Mouse (Mus musculus) kidney, adult 2 months (tissue): ENCODE results near the gene Chkb. TPM values are rescaled to one million over a fixed set of nuclear protein-coding genes. Genes with fewer than 3 reads are reported as not detected.

Experiments
- DNase-seq: peaks from one replicate; pipeline ENCODE4 v3.0.0; 2021
- H3K27ac ChIP-seq: fragments of 200-500 bp; 2 replicates; pipeline ENCODE4 v1.5.1; 2012; ENCODE audit warnings: low read depth, low read length, control low read depth, inconsistent platforms; ENCODE audit not compliant: insufficient read depth
- H3K27me3 ChIP-seq: fragments of 200-500 bp; replicated peaks from 2 replicates; pipeline ENCODE4 v1.6.1; 2012; ENCODE audit warnings: mild to moderate bottlenecking, moderate library complexity, low read length, inconsistent platforms; ENCODE audit not compliant: control insufficient read depth, insufficient read depth
- H3K36me3 ChIP-seq: fragments of 200-500 bp; 2 replicates; pipeline ENCODE4 v1.6.1; 2012; ENCODE audit warnings: mild to moderate bottlenecking, moderate library complexity, low read length, inconsistent platforms; ENCODE audit not compliant: control insufficient read depth, insufficient read depth
- H3K4me1 ChIP-seq: fragments of 200-500 bp; 2 replicates; pipeline ENCODE4 v1.6.1; 2011; ENCODE audit warnings: low read length; ENCODE audit not compliant: control insufficient read depth, insufficient read depth
- H3K4me3 ChIP-seq: fragments of 200-500 bp; 2 replicates; pipeline ENCODE4 v1.5.1; 2011; ENCODE audit warnings: mild to moderate bottlenecking, low read depth, low read length, control low read depth; ENCODE audit not compliant: insufficient read depth
- CTCF ChIP-seq: fragments of 200-500 bp; conservative IDR thresholded peaks from 2 replicates; pipeline ENCODE4 v1.5.1; 2011; ENCODE audit warnings: low read depth, mild to moderate bottlenecking, control low read depth, low read length, moderate library complexity, mixed read lengths; ENCODE audit not compliant: insufficient read depth, insufficient read length
- POLR2A ChIP-seq: fragments of 200-500 bp; IDR thresholded peaks from one replicate; pipeline ENCODE4 v1.6.1; 2011; ENCODE audit warnings: low read depth, low read length, control low read depth
- WGBS: fragments of 180-500 bp; shearing (Covaris S2); methylation state at CpG from one replicate; pipeline ENCODE4 v1.1.7; 2018; 5-methylcytosine and 5-hydroxymethylcytosine counted together
- polyA plus RNA-seq: library from polyadenylated mRNA; depleted of rRNA; stranded (reverse); fragments of >200 nt; gene quantifications from 2 replicates; pipeline ENCODE4 v1.2.3, GENCODE M21; 2012; rRNA removed

Chkb gene
- polyA plus RNA-seq, 1 experiment = 62.6 TPM

- TF ChIP-seq CTCF (no peak), POLR2A (no peak)
- Histone ChIP-seq H3K4me3 (no peak within 1 kb of the TSS), H3K36me3 (no peaks in the 10 kb centered on the region), H3K27me3 (no peaks in the 10 kb centered on the region), H3K4me1 (peaks cover 7% of the 10 kb centered on the region; the same call in 1 of the 2 replicates), H3K27ac (no peak within 1 kb of the TSS)
- DNase-seq = peak; percentile 36
- 31% methylated on average over 16 of the region's 16 CpGs for WGBS
These were observed 52.8 kb downstream of the Chkb start, which contains the start of gene Tymp for GRCm38 (mm10) chr15:89376957-89377356. Gene Tymp (minus strand): TSS chr15:89377039.

Other genes with a start within 250 kb of the Chkb start
- 288 and 297 TPM in 2 replicates for gene Plxnb2, start 249.1 kb downstream of the Chkb start, polyA plus RNA-seq
- gene Dennd6b, start 233.4 kb downstream of the Chkb start, polyA plus RNA-seq = 11.2 and 15.0 TPM in 2 replicates
- 85.0 and 148 TPM in 2 replicates for gene Ppp6r2, start 218.4 kb downstream of the Chkb start, polyA plus RNA-seq
- gene Sbf1, start 114.6 kb downstream of the Chkb start, polyA plus RNA-seq = 174 and 184 TPM in 2 replicates
- gene Adm2, start 107.2 kb downstream of the Chkb start, polyA plus RNA-seq = 12.1 and 13.4 TPM in 2 replicates
- gene Miox, start 95.5 kb downstream of the Chkb start, polyA plus RNA-seq = 7,787 and 8,230 TPM in 2 replicates
- gene Lmf2, start 74.2 kb downstream of the Chkb start, polyA plus RNA-seq = 40.2 and 43.7 TPM in 2 replicates
- 111 and 124 TPM in 2 replicates for gene Ncaph2, start 74.2 kb downstream of the Chkb start, polyA plus RNA-seq
- 59.5 and 65.3 TPM in 2 replicates for gene Sco2, start 56.1 kb downstream of the Chkb start, polyA plus RNA-seq
- 1.8 and 3.1 TPM in 2 replicates for gene Tymp, start 52.9 kb downstream of the Chkb start, polyA plus RNA-seq
- 1.6 and 2.2 TPM in 2 replicates for gene Odf3b, start 50.6 kb downstream of the Chkb start, polyA plus RNA-seq
- not detected in 2 replicates for gene Klhdc7b, start 45.0 kb downstream of the Chkb start, polyA plus RNA-seq
- gene Syce3, start 19.4 kb downstream of the Chkb start, polyA plus RNA-seq = not detected in 2 replicates
- gene Cpt1b, start 4.0 kb downstream of the Chkb start, polyA plus RNA-seq = 55.3 and 64.1 TPM in 2 replicates
- gene C730034F03Rik, start 319 bp downstream of the Chkb start, polyA plus RNA-seq = 0.76 and 0.99 TPM in 2 replicates
- gene Gm44502, start 212 bp downstream of the Chkb start, polyA plus RNA-seq = 1.1 and 1.5 TPM in 2 replicates
- 0.29 and 0.59 TPM in 2 replicates for gene Mapk8ip2, start 24.0 kb upstream of the Chkb start, polyA plus RNA-seq
- gene Arsa, start 47.5 kb upstream of the Chkb start, polyA plus RNA-seq = 26.0 and 30.0 TPM in 2 replicates
- gene Shank3, start 69.7 kb upstream of the Chkb start, polyA plus RNA-seq = 18.0 and 19.5 TPM in 2 replicates
- gene Acr, start 138.4 kb upstream of the Chkb start, polyA plus RNA-seq = 0.58 and 0.74 TPM in 2 replicates
- 16.9 and 18.1 TPM in 2 replicates for gene Rabl2, start 162.0 kb upstream of the Chkb start, polyA plus RNA-seq